Mouse (Mus musculus): ENCODE results near the gene Rapgef6. TPM values are rescaled to one million over a fixed set of nuclear protein-coding genes. Genes with fewer than 3 reads are reported as not detected.
"Not testable (repeated sequence)": the region's sequence is repeated elsewhere in the genome, so short reads cannot be mapped to it uniquely, and the experiment has no call there.

Rapgef6 gene
- total RNA-seq, 2 experiments from 2014 or later, result 31.8 to 33.1 TPM

DNA sequence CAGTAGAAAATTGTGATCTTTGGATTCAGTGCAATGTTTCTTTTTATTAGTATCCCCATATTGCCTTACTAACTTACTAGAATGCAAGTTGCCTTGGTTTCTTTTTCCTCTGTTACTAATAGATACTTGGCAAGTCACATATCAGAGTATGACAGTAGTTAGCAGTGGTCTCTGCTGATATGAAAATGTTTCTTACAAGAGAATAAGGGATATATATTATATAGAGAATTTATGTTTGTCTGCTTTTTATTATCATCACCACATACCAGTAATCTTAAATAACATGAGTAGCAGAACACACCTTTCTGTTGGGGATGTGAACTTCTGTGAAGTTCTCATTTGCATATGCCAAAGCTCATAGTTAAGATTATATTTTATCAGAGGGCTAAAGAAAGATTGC is 19.8 kb downstream of the Rapgef6 start:
- intact Hi-C loops (cut with DNase I), result no loop called here
- no peak for DNase-seq (ENCODE audit: low spot score in 2 of 2)

DNA sequence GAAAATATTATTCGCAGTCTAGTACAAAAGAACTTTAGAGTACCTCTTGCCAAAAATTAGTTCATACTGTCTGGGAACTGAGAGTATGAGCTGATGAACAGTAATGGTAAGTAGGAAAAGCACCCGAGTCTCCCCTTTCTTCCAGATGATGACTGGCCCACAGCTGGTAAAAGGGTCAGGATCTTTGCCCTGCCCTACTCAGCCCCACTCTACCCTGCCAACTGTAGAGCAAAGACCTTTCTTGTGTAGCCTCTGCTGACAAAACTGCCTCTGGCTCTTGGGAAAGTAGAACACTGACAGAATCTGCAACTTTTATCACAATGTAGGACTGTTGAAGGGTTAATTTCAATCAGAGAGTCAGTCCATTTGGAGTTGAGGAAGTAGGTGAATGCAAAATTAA is 32.3 kb downstream of the Rapgef6 start:
- no peak for DNase-seq (ENCODE audit: low spot score in 2 of 2)
- intact Hi-C loops (cut with DNase I), result no loop called here

DNA sequence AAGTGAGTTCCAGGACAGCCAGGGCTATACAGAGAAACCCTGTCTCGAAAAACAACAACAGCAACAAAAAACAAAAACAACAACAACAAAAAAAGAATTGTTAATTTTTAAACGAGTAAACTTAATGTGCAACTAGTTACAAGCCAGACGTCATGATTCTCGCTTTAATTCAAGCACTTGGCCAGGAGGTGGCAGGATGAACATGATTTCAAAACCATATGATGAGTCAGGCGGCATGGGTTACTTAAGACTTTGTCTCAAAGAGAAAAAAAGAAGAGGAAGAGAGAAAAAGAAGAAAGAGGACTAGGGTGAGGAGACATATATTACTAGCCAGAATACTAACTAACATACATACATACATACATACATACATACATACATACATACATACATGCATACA is 40.1 kb downstream of the Rapgef6 start:
- DNase-seq (ENCODE audit: low spot score in 2 of 2), result peak; percentile 20 to 62
- intact Hi-C loops (cut with DNase I), result loop anchor here (10.0 kb wide), 1 partner anchor 302 kb away; the partner anchor contains the start of genes Hint1 and Lyrm7

DNA sequence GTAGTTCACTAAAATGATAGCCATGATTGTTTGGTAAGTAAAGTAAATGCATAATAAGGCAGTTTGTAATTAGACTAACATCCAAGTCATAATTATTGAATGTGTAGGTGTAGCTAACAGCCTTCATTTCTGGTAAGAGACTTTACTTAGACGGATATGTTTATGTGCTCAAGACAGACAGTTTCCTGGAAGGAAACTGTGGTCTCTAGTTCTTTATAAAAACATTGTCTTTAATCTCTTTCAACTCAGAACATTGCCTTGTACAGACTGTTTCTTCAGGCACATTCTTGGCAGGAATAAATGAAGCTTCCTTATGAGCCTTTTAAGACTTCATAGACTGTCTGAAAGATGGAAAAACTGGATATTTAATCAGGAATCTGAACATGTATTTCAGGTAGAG is 45.3 kb downstream of the Rapgef6 start:
- intact Hi-C loops (cut with DNase I), result loop anchor here (10.0 kb wide), 1 partner anchor 297 kb away; the partner anchor contains the start of genes Hint1 and Lyrm7
- no peak for DNase-seq (ENCODE audit: low spot score in 2 of 2)

DNA sequence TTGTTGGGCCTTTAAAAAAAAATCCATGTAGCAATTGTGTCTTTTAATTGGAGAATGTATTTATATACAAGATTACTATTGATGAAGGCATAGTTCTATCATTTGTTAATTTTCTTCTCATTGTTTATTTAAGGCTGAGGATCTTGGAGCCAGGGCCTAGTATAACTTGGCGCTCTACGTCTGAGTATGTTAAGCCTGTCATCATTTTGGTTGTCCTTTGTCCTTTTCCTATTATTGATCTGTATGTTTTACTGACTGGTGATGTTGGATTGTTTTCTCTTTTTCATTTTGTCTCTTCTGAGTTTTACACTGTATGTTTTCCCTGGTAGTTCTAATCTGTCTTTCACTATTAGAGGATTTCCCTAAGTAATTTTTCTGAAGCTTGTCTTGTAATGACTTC is 52.1 kb downstream of the Rapgef6 start:
- intact Hi-C loops (cut with DNase I), result no loop called here
- DNase-seq (ENCODE audit: low spot score in 2 of 2), result no peak

DNA sequence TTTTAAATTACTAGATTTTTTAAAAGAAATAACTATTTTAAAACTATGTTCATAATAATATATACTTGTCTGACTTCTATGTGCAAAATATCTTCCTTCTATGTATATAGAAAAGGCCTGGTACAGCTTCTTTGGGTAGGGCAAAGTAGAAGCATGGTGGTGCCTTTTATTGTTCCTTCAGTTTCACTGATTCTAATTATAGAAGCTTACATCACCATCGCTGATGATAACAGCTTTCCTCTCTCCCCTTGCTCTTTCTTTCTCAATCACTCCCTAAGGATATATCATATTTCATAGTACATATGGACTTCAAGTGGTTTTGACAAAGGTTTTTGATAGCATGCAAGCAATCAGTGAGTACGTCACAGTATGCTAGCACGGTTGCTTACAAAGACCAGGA is 69.9 kb downstream of the Rapgef6 start:
- DNase-seq (ENCODE audit: low spot score in 2 of 2), result no peak
- intact Hi-C loops (cut with DNase I), result no loop called here

DNA sequence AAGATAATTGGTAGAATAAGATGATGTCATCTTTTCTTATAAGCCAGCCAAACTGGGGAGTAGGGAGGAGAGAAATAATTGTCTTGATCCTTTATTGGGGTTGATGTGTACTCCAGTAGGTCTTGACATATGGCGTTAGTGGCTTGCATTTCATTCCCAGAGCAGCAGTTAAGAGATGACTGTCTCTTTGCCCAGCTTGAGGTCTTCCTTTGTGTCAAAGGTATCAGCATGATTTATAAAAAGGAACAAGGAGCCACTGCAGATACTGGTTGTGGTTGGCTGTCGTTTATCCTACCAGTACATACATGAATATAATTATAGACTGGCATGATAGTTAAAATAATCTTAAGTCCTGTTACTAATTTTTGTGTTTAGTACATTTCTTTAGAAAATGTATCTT is 71.4 kb downstream of the Rapgef6 start:
- intact Hi-C loops (cut with DNase I), result no loop called here
- no peak for DNase-seq (ENCODE audit: low spot score in 2 of 2)

DNA sequence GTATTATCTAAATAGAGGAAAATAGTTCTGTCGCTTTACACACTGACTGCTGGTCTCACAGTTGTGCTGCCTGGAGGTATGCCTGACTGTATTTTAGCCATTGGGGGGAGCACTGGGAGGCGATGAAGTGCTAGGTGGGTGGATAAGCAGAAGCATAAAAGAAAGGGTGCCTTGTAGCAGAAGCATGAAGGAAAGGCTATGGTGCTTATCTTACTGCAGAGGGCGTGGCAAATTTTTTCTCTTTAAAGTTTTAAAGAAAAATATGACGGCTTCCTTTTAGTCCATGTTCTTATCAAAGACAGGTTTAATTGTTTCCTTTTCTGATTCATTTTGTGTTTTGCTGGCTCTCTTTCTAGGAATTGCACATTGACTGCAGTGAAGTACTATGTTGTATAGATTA is 72.4 kb downstream of the Rapgef6 start:
- intact Hi-C loops (cut with DNase I), result no loop called here
- DNase-seq (ENCODE audit: low spot score in 2 of 2), result peak in 1 of 2 experiments; percentile 69

DNA sequence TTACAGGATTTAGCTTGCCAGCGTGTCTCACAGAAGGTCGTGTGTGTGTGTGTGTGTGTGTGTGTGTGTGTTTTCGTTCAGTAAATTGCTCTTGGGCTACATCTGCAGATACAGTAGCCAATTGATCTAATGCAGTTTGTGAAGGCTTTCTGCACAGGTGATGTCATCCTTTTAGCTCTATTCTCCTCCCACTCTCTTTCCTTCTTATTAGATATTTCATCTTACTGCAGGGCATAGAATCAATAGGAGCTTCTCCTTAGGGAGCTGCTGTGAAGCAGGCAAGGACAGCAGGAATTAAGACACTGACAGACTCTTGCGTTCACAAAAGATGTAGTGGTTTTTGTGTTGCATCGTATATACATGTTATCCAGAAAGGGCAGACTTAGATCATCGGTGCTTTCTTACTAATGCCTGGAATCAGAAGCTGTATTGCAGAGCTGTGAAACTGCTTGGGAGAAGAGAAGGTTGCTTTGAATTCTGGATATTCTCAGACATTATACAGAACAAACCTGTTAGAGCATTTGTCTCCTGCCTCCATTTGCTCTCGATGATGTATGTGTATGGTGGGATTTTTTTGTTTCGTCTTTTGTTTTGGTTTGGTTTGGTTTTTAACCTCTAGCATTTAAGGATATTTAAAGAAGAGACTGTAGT is 73.4 kb downstream of the Rapgef6 start:
- intact Hi-C loops (cut with DNase I), result no loop called here
- peak; percentile 35 to 47 for DNase-seq (ENCODE audit: low spot score in 2 of 2)

DNA sequence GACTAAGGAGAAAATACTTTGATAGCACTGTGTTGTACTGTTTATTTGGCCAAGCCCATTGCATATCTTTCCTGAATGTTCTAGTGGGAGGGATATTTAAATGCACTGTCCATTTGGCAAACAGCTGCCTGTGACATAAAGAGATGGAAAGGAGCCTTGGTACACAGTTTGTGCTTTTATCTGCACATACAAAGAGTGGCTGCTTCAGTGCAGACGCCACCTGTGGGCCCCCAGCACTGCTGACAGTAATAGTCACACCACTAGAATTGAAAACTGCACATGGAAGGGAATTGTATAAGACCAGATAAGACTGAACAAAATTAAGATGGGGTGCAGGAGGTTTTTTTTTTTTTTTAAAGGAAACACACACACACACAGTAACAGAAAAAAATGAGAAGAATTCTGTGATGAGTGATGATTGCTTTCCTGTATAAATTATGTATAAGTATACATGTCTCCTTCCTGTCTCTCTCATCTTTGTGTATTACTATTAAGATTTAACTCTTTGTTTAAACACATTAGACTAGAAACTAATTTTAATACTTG is 75.3 kb downstream of the Rapgef6 start:
- intact Hi-C loops (cut with DNase I), result no loop called here
- peak; percentile 21 to 31 for DNase-seq (ENCODE audit: low spot score in 2 of 2)

DNA sequence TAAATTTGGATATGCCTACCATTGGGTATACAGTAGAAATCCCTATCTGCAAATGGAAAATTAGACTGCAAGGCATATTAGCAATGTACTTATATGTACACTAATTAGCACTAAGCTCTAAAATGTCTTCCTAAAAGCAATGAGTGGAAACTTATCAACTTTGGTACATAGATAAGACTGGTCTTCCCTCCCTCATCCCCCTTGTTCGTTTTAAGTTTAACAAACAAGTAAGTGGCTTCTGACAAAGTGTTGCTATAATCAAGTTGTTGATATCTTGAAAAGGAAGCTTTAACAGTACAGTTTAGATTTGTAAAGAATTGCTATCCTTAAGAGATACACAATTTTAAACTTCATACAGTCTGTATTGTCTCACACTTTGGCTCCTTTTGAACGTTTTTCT is 78.5 kb downstream of the Rapgef6 start:
- intact Hi-C loops (cut with DNase I), result no loop called here
- no peak for DNase-seq (ENCODE audit: low spot score in 2 of 2)

DNA sequence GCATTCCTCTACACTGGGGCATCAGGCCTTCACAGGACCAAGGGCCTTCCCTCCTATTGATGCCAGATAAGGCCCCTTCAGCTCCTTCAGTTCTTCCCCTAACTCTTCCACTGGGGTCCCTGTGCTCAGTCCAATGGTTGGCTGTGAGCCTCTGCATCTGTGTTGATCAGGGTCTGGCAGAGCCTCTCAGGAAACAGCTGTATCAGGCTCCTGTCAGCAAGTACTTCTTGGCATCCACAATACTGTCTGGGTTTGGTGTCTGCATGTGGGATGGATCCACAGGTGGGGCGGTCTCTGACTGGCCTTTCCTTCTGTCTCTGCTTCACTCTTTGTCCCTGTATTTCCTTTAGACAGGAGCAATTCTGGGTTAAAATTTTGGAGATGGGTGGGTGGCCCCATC is 80.1 kb downstream of the Rapgef6 start:
- DNase-seq (ENCODE audit: low spot score in 2 of 2); intact Hi-C loops (cut with DNase I): not testable (repeated sequence)

DNA sequence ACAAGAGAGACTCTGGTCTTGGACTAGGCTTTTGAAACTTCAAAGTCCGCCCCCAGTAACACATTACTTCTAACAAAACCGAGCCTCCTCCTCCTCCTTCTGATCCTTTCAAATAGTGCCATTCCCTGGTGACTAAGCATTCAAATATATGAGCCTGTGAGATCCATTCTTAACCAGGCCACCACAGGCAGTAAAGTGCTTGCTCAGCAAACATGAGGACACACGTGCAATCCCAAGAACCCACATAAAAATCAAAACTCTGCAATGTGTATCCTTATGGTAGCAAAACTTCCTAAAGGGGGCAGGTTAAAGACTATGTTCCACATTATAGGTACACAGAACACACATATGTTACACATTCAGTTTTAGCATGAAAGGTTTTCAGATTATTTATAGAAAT is 81.8 kb downstream of the Rapgef6 start:
- intact Hi-C loops (cut with DNase I), result no loop called here
- no peak for DNase-seq (ENCODE audit: low spot score in 2 of 2)

DNA sequence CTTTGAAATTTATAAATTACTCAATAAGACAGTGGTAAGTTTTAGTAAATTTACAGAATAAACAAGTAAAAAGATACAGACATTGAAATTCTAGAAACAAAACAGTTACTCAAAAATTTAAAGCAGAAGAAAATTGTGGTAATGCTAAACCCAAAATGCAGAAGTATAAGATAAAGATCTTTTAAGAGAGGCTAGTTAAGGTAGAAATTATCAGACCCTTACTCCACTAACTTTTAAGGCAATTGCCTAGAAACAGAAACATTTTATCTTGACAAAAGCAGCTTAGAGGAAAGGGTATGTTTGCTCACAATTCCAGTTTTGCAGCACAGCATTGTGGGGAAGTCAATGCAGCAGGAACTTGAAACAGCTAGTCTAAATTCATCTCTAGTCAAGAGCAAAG is 91.0 kb downstream of the Rapgef6 start:
- DNase-seq (ENCODE audit: low spot score in 2 of 2), result no peak
- intact Hi-C loops (cut with DNase I), result no loop called here

DNA sequence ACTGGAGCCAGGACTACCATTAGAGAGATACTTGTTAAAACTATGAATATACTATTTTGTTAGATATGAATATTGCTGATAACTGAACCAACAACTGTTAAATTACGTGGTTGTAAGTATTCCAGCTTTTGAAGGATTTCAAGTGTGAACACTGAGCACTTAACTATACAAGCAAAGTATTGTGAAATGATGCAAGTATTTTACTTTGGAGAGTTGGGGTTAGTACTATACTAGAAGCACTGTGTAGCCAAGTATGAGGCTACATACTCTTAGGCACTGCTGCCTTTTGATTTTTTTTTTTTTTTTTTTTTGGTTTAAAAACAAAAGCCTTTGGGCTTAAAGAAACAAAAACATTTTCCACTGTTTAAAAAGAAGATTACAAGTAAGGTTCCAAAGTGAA is 91.9 kb downstream of the Rapgef6 start:
- DNase-seq (ENCODE audit: low spot score in 2 of 2), result no peak
- intact Hi-C loops (cut with DNase I), result no loop called here

DNA sequence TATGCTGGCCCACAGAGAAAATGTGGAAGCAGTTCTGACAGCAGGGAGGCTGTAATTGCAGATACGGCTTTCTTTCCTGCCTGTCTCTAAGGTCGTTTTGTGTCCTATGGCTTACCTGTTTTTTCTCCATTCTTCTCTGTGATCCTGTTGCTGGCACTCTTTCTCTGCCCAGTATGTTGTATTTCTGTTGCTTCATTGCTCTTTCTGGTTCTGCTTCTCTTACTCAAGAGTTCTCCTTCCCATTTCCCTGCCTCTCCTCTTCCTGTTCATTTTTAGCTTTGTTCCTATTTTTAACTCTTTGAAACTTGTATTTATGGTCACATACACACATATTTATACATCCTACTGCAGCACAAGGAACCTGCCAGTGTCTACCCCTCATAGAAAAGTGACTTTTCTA is 96.2 kb downstream of the Rapgef6 start:
- DNase-seq (ENCODE audit: low spot score in 2 of 2), result no peak
- intact Hi-C loops (cut with DNase I), result no loop called here

DNA sequence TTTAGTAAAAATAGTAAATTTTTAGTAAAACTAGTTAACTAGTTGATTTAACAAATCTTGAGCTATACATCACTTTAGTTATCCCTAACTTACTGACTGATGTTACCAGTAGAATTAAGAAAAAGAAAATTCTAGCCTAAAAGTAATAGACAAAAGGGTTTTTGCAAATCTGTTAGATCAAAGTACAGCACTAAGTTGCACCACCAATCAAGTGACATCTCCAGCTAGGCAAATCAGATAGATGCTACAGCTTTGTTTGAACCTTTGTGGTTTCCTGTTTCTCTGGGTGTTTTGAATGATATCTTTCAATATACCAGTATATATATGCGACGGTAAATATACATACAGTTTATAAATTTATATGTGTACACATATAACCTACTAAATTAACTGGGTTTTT is 99.1 kb downstream of the Rapgef6 start:
- DNase-seq (ENCODE audit: low spot score in 2 of 2), result no peak
- intact Hi-C loops (cut with DNase I), result no loop called here

DNA sequence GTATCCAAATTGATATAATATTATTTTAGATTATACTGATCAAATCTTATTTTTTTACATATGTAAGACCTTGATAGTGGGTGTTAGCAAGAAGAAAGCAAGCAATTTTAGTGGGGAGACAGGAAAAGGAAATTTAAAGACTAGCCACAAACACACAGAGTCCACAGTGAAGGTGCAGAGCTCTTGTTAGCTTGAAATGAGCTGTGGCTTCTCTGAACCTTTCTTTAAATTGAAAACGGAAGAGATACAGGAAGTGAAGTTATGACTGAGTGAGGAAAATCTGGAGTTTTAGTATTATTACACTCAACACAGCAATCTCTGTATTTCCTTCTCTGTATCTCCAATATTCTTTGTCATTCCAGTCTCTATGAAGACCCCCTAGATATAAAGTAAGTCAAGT is 104.3 kb downstream of the Rapgef6 start:
- no peak for DNase-seq (ENCODE audit: low spot score in 2 of 2)
- intact Hi-C loops (cut with DNase I), result no loop called here

DNA sequence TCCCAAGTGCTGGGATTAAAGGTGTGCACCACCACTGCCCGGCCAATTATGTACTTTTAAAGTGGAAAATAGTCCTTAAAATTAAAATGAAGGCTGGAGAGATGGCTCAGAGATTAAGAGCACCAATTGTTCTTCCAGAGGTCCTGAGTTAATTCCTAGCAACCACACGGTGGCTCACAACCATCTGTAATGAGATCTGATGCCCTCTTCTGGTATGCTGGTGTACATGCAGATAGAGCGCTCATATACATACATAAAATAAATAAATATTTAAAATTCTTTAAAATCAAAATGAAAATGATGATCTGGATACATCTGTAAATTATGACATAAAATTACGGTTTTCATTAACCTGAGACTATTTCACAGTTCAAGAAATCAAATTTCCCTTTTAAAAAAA is 123.8 kb downstream of the Rapgef6 start:
- intact Hi-C loops (cut with DNase I), result no loop called here
- DNase-seq (ENCODE audit: low spot score in 2 of 2), result no peak

DNA sequence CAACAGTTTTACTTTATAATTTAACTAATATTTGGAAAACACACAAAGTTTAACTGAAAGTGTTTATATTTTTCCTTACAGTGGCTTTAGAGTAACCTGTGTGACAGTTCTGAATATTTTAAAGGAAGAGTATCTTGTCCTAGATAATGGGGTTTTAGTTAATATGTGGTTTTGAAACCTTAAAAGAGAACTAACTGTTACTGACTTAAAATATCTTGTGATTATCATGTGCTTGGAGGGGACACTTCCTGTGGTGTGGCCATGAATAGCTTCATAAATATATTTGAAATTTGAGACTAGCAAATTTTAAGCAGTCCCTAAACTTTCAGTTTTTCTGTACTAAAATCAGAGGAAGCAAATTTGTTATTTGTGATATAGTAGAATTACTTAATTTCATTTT is 125.9 kb downstream of the Rapgef6 start:
- intact Hi-C loops (cut with DNase I), result no loop called here
- DNase-seq (ENCODE audit: low spot score in 2 of 2), result no peak

DNA sequence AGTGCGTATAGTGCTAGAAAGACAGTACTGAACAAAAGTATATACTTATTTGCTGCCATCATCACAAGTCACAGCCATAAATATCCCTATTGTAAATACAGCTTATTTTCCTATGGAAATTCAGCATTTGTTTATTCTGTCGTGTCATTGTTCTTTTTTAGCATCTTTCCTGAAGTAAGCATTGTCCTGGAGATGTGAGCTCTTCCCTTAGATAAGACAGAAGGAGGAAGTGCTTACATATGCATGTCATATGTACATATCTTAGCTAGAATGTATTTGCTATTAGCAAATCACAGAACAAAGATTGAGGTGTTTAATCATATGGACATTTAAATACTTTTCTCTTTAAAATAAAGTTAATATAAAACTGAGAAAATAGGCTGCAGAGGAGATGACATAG is 132.8 kb downstream of the Rapgef6 start:
- intact Hi-C loops (cut with DNase I), result no loop called here
- DNase-seq (ENCODE audit: low spot score in 2 of 2), result no peak
